Mouse (Mus musculus) embryonic facial prominence, embryonic 10.5 days (tissue): ENCODE results near the gene Pbx2. TPM values are rescaled to one million over a fixed set of nuclear protein-coding genes. Genes with fewer than 3 reads are reported as not detected.
A peak's percentile ranks its signal among the peaks of the same experiment; 100 is the strongest.

Source experiments
- DNase-seq: peaks from one replicate; pipeline ENCODE4 v3.0.0-alpha.2; 2017; ENCODE audit warnings: low spot score
- H3K27ac ChIP-seq: fragments of 300-500 bp; sonication (generic); replicated peaks from 2 replicates; pipeline ENCODE4 v1.5.1; 2016; ENCODE audit warnings: mild to moderate bottlenecking
- H3K27me3 ChIP-seq: fragments of 300-500 bp; sonication (generic); replicated peaks from 2 replicates; pipeline ENCODE4 v1.6.1; 2016; ENCODE audit warnings: low read depth, mild to moderate bottlenecking; ENCODE audit not compliant: poor library complexity, severe bottlenecking
- H3K36me3 ChIP-seq: fragments of 300-500 bp; sonication (generic); replicated peaks from 2 replicates; pipeline ENCODE4 v1.6.1; 2016; ENCODE audit warnings: mild to moderate bottlenecking, moderate library complexity
- H3K4me1 ChIP-seq: fragments of 300-500 bp; sonication (generic); 2 replicates; pipeline ENCODE4 v1.6.1; 2016
- H3K4me3 ChIP-seq: fragments of 300-500 bp; sonication (generic); 2 replicates; pipeline ENCODE4 v1.5.1; 2016; ENCODE audit warnings: mild to moderate bottlenecking, moderate library complexity
- H3K9me3 ChIP-seq: fragments of 300-500 bp; sonication (generic); 2 replicates; pipeline ENCODE4 v1.6.1; 2016; ENCODE audit warnings: mild to moderate bottlenecking
- WGBS: fragments of 180-500 bp; shearing (Covaris S2); methylation state at CpG from one replicate; pipeline ENCODE4 v1.1.7; 2016; 5-methylcytosine and 5-hydroxymethylcytosine counted together
- polyA plus RNA-seq: library from polyadenylated mRNA; unstranded; fragments of >200 nt; fragmentation: Nextera tagmentation; extraction: Ambion mirVana; gene quantifications from 2 replicates; pipeline ENCODE4 v1.2.1, GENCODE M21; 2016

Gene Pbx2
- polyA plus RNA-seq, 1 experiment from 2014 or later, result 19.5 TPM

DNA sequence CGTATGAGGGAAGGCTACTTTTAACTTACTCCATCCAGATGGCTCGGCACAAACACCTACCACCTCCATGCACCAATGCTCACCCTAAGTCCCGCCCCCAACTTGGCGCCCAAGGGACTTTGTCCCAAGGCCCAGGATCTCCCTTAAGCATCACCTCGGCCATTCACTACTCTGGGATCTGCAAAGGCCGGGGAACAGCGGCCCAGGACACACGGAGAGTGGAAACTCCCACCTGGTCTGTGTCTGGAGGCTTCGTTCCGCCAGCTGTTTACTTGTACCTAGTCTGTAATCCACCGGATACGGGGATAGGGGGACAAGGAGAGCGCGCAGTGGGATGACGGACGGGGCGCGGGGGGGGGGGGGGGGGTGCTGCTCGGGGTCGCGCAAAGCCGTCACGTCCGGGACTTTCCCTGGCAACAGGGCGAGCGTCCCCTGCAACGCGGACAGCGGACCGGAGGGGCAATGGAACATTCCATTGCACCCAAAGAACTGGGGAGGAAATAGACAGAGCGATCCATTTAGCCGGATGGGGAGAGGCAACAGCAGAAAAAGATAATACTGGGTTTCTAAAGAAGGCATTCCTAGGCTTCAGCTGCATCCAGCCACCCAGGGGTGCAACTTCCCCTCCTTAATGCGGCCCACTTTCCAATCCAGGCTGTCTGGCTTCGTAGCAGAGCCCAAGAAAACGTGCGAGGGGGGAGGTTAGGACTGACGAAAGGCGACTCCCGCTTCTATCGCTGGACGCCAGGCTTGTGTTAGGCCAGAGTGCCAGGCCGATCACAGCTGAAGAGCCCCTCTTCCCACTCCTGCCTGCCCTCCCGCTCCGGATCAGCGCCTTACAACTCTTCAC lies 36.3 kb downstream of the Pbx2 start:
- Histone ChIP-seq H3K9me3 (no peaks in the 10 kb centered on the region), H3K36me3 (peaks cover 29% of the 10 kb centered on the region), H3K27ac (peak overlapping the region; percentile 92), H3K27me3 (peaks cover 39% of the 10 kb centered on the region), H3K4me3 (peak overlapping the region; percentile 77), H3K4me1 (peaks cover 64% of the 10 kb centered on the region)
- WGBS, result under 1% methylated on average over 45 of the region's 45 CpGs
- peak; percentile 94 for DNase-seq

DNA sequence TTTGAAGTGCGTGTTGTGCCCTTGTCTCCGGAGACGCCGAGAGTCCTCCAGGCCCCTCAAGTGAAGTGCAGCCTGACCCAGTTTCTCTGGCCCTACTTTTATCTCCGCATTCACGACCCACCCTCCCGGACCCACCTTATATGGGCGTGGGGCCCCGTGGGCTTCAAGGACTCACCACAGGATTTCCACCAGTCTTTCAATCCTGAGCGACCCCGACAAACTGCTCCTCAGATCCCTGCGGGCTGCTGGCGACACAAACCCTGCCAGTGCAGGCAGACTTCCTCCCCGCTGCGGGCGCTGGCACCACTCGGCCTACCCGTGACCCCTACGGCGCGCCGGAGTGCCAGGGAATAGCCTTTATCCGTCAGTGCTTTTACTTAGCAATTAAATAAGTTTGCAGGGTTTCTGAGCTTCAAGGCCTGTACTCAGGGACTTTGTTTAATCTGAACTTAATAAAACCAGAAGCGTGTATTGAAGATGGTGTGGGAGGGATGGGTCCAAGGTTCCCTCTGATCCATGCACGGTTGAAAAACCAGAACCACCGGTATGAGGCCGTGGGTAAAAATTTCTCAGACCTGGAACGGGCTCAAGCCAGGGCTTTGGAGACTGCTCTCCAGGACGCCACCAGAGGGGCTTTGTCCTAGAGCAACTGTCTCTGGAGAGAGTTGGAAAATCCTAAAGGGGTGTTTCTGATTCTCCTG lies 37.0 kb downstream of the Pbx2 start, which contains the start of gene Ppt2:
Gene Ppt2 (minus strand): TSS at position 568 of the 701 bp plus-strand sequence.
- Histone ChIP-seq H3K4me3 (peak within 1 kb of the TSS; percentile 77), H3K9me3 (no peaks in the 10 kb centered on the region), H3K27me3 (peaks cover 47% of the 10 kb centered on the region), H3K27ac (peak within 1 kb of the TSS; percentile 92), H3K36me3 (peaks cover 21% of the 10 kb centered on the region), H3K4me1 (peaks cover 68% of the 10 kb centered on the region)
- 5% methylated on average over 29 of the region's 29 CpGs for WGBS
- no peak for DNase-seq

GRCm38 (mm10) chr17:34628644-34628967 lies 37.5 kb downstream of the Pbx2 start:
- peaks cover 72% of the 10 kb centered on the region for H3K4me1 ChIP-seq
- H3K27ac ChIP-seq, result peak overlapping the region; percentile 92; the same call in 1 of the 2 replicates
- peaks cover 52% of the 10 kb centered on the region for H3K27me3 ChIP-seq
- peak overlapping the region; percentile 77 for H3K4me3 ChIP-seq
- 19% methylated on average over 5 of the region's 5 CpGs for WGBS
- DNase-seq, result no peak
- peaks cover 16% of the 10 kb centered on the region for H3K36me3 ChIP-seq
- no peaks in the 10 kb centered on the region for H3K9me3 ChIP-seq

DNA sequence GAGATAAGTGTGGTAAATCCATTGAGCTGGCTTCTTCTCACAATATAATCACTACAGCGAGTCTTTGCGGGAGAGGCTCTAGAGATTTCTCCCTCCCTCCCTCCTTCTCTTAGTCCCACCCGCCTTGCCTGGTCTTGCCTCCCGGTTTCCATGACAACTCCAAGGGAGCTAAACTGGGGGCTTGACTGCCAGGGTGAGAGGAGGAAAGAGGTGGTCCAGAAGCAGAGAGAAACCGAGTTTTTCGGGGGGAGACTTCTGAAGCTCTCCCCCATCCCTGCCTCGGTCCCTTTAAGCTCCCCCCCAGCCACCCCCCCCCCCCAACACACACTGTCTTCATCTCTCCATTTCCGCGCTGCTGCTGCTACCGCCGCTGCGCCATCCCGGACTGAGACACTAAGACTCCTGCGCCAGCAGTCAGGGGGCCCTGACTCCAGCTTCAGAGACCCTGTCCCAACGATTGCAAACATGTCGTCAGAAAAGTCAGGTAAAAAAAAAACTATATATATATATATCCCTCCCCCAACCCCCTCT lies 38.2 kb downstream of the Pbx2 start, which contains the start of gene Prrt1:
Gene Prrt1 (plus strand): TSS at position 313 of the 531 bp plus-strand sequence.
- no peaks in the 10 kb centered on the region for H3K9me3 ChIP-seq
- DNase-seq, result peak; percentile 56
- H3K4me3 ChIP-seq, result peak within 1 kb of the TSS; percentile 77
- H3K36me3 ChIP-seq, result peaks cover 10% of the 10 kb centered on the region
- H3K27ac ChIP-seq, result peak within 1 kb of the TSS; percentile 92; the same call in 1 of the 2 replicates
- peaks cover 73% of the 10 kb centered on the region for H3K4me1 ChIP-seq
- WGBS, result 2% methylated on average over 16 of the region's 16 CpGs
- peaks cover 57% of the 10 kb centered on the region for H3K27me3 ChIP-seq

DNA sequence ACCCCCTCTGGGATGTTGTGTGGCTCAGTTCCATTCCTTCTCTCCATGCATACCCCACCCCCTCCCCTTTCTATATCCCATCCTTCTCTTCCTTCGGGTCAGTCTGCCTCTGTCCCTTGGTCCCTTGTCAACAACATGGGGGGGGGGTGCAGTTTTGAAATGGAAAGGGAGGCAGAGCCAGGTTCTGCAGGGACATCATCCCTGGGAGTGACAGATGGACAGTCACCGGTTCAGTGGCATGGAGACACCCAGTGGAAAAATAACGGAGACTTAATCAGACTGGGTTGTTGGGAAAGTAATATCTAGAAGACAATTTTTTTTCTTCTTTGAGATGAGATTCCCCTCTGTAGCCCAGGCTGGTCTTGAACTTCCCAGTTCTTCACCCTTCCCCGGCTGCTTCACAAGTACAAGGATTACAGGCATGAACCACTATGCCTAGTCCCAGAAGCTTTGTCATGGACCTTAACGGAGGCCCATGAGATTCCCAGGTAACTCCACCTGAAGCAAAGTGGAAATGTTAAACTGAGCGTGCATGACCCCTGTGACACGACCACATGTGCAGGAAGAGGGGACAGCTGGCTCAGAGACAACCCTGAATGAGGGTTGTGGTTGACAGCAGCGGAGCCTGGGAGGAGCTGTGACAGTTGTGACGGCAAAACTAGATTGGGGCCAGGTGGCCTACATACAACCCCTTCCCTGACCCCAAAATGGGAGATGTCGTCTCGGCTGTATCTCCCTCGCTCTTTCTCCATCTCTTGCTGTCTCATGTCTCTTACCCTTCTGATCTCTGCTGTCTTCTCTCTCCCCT lies 38.9 kb downstream of the Pbx2 start:
- no peak overlapping the region for H3K27ac ChIP-seq
- H3K27me3 ChIP-seq, result peaks cover 57% of the 10 kb centered on the region
- 8% methylated on average over 12 of the region's 12 CpGs for WGBS
- H3K4me3 ChIP-seq, result peak overlapping the region; percentile 77
- peaks cover 73% of the 10 kb centered on the region for H3K4me1 ChIP-seq
- no peak for DNase-seq
- H3K36me3 ChIP-seq, result peaks cover 8% of the 10 kb centered on the region
- no peaks in the 10 kb centered on the region for H3K9me3 ChIP-seq

DNA sequence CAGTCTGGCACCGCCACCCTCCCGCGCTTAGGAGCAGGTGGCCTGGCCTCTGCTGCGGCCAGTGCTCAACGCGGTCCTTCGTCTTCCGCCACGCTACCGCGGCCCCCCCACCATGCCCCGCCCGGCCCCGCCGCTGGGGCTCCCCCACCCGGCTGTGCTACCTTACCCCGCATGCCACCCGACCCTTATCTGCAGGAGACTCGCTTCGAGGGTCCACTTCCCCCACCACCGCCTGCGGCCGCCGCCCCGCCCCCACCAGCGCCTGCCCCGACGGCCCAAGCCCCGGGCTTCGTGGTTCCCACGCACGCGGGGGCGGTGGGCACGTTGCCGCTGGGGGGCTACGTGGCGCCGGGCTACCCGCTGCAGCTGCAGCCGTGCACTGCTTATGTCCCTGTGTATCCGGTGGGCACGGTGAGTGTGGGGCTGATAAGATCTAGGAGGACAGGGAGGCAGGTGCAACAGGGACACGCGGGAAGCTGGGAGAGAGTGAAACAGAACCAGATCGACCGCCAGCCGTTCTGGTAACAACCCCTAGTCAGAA lies 39.8 kb downstream of the Pbx2 start:
- WGBS, result 2% methylated on average over 48 of the region's 48 CpGs
- Histone ChIP-seq H3K36me3 (0 out of 2 replicates have a peak, but pooled peaks cover under 1% of the 10 kb centered on the region), H3K4me3 (peak overlapping the region; percentile 77), H3K4me1 (peaks cover 71% of the 10 kb centered on the region), H3K9me3 (no peaks in the 10 kb centered on the region), H3K27ac (peak overlapping the region; percentile 51; the same call in 1 of the 2 replicates), H3K27me3 (peaks cover 61% of the 10 kb centered on the region)
- DNase-seq, result peak; percentile 34

GRCm38 (mm10) chr17:34631647-34632046 lies 40.6 kb downstream of the Pbx2 start:
- Histone ChIP-seq H3K4me3 (peak overlapping the region; percentile 77), H3K36me3 (no peaks in the 10 kb centered on the region), H3K9me3 (no peaks in the 10 kb centered on the region), H3K27ac (peak overlapping the region; percentile 57), H3K27me3 (peaks cover 65% of the 10 kb centered on the region), H3K4me1 (peaks cover 63% of the 10 kb centered on the region)
- WGBS, result 3% methylated on average over 12 of the region's 12 CpGs
- peak; percentile 41 for DNase-seq

DNA sequence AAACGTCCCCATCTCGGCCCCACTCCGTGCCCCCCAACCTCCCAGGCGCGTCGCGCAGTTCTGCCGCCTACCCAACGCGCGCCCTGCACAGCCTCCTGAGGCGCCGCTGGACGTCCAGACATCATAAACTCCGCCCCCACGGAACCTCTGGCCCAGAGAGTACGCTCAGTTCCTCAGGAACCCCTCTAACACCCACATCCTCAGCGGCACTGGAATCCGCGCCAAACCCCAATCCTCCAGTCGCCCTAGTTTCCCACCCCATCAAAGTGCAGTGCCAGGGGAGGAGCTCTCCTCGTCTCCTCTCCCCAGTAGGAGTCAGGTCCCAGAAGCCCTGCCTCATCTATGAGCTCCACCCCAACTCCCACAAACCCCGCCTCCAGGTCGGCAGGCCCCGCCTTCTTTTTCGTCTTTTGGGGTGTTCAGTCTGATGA lies 41.2 kb downstream of the Pbx2 start:
- Histone ChIP-seq H3K27me3 (peaks cover 67% of the 10 kb centered on the region), H3K4me1 (peaks cover 58% of the 10 kb centered on the region), H3K9me3 (no peaks in the 10 kb centered on the region), H3K27ac (peak overlapping the region; percentile 57), H3K36me3 (no peaks in the 10 kb centered on the region), H3K4me3 (peak overlapping the region; percentile 77)
- WGBS, result under 1% methylated on average over 26 of the region's 26 CpGs
- peak; percentile 64 for DNase-seq

DNA sequence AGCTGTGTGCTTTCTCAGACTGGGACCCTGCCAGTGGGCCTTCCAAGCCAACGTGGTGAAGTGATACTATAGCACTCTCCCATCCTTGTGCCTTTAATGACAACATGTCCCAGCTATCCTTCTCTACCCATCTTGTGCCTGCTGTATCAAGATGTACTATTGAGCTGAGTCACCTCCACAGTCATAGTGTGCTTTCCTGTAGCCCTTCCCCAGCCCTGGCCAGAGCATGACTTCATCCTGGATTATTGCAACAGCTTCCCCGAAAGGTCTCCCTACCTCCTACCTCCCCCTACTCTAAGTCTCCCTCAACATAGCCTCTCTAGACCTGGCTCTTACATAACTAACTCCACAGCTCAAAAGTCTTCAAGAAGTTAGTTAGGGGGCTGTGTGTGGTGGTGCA lies 44.6 kb downstream of the Pbx2 start:
- WGBS, result 70% methylated on average over 2 of the region's 2 CpGs
- Histone ChIP-seq H3K27ac (no peak overlapping the region), H3K36me3 (no peaks in the 10 kb centered on the region), H3K4me3 (no peak overlapping the region), H3K9me3 (no peaks in the 10 kb centered on the region), H3K27me3 (peaks cover 49% of the 10 kb centered on the region), H3K4me1 (peaks cover 29% of the 10 kb centered on the region)
- DNase-seq, result no peak

- DNase-seq, result no peak
- 70% methylated on average over 3 of the region's 3 CpGs for WGBS
- H3K27me3 ChIP-seq, result peaks cover 31% of the 10 kb centered on the region
- 0 out of 2 replicates have a peak overlapping the region, but pooled peaks have one; percentile 0 for H3K4me3 ChIP-seq
- peaks cover 24% of the 10 kb centered on the region for H3K4me1 ChIP-seq
- no peaks in the 10 kb centered on the region for H3K9me3 ChIP-seq
- no peak overlapping the region for H3K27ac ChIP-seq
- H3K36me3 ChIP-seq, result no peaks in the 10 kb centered on the region
Measured at GRCm38 (mm10) chr17:34637459-34637858, 46.4 kb downstream of the Pbx2 start.

DNA sequence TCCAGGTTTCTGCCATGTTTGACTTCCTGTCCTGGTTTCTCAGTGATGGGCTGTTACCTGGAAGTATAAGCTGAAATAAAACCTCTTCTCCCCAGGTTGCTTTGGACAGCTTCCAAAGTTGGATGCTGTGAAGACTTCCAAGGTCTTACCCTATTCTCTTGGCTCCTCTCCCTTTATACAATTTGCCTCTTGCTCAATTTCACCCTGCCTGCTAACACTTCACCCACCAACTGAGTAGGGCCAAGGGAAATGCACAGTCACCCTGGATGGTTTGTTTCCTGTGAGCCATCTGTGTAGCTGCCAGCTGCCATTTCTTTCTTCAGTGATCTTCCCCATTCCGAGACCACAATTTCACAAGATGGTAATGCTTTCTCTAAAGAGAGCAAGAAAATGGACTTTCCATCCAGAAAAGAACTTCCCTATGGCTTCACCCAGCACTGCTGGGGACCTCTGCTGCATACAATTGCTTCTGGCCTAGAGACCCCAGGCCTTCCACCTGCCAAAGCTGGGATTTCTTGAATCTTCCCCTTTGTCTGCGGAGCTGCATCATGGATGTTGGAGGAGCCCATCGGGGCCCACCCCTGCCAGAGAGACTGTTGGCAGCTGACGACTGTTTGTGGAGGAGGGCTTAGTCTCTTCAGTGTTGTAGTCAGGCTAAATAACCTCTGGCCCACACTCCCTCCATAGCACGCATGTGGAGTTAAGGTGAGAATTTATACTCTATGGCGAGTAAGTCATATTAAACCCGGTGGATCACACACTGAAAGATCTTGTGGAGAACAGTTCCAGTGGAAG lies 48.6 kb downstream of the Pbx2 start:
- no peak for DNase-seq
- H3K4me1 ChIP-seq, result peaks cover 17% of the 10 kb centered on the region
- 85% methylated on average over 7 of the region's 7 CpGs for WGBS
- no peaks in the 10 kb centered on the region for H3K36me3 ChIP-seq
- no peak overlapping the region for H3K4me3 ChIP-seq
- H3K27me3 ChIP-seq, result peaks cover 15% of the 10 kb centered on the region; the same call in 1 of the 2 replicates
- H3K27ac ChIP-seq, result peak overlapping the region; percentile 35; the same call in 1 of the 2 replicates
- H3K9me3 ChIP-seq, result no peaks in the 10 kb centered on the region
